Mouse (Mus musculus) heart, embryonic 12.5 days (tissue): ENCODE data around the gene G6pd2. TPM values are rescaled to one million over a fixed set of nuclear protein-coding genes. Genes with fewer than 3 reads are reported as not detected.

Experiments used
- ATAC-seq: fragments of 200-750 bp; cut with Nextera tagmentation; 2 replicates; pipeline ENCODE4 v1.8.0; 2017; ENCODE audit warnings: moderate TSS enrichment, moderate library complexity; ENCODE audit not compliant: insufficient number of reproducible peaks, low FRiP score
- H3K27ac ChIP-seq: fragments of 300-500 bp; sonication (generic); 2 replicates; pipeline ENCODE4 v1.5.1; 2016; ENCODE audit warnings: mild to moderate bottlenecking, moderate library complexity; ENCODE audit not compliant: poor library complexity, severe bottlenecking
- H3K27me3 ChIP-seq: fragments of 300-500 bp; sonication (generic); replicated peaks from 2 replicates; pipeline ENCODE4 v1.6.1; 2016; ENCODE audit warnings: mild to moderate bottlenecking, moderate library complexity
- H3K36me3 ChIP-seq: fragments of 300-500 bp; sonication (generic); 2 replicates; pipeline ENCODE4 v1.6.1; 2016; ENCODE audit warnings: mild to moderate bottlenecking, moderate library complexity
- H3K4me1 ChIP-seq: fragments of 300-500 bp; sonication (generic); replicated peaks from 2 replicates; pipeline ENCODE4 v1.6.1; 2016; ENCODE audit warnings: mild to moderate bottlenecking
- H3K4me2 ChIP-seq: fragments of 300-500 bp; sonication (generic); 2 replicates; pipeline ENCODE4 v1.6.1; 2016; ENCODE audit warnings: mild to moderate bottlenecking, moderate library complexity
- H3K4me3 ChIP-seq: fragments of 300-500 bp; sonication (generic); 2 replicates; pipeline ENCODE4 v1.5.1; 2016; ENCODE audit warnings: mild to moderate bottlenecking
- H3K9ac ChIP-seq: fragments of 300-500 bp; sonication (generic); 2 replicates; pipeline ENCODE4 v1.6.1; 2016; ENCODE audit warnings: mild to moderate bottlenecking, moderate library complexity
- H3K9me3 ChIP-seq: fragments of 300-500 bp; sonication (generic); replicated peaks from 2 replicates; pipeline ENCODE4 v1.6.1; 2016; ENCODE audit warnings: mild to moderate bottlenecking, moderate library complexity
- WGBS: fragments of 180-500 bp; shearing (Covaris S2); methylation state at CpG from one replicate; pipeline ENCODE4 v1.1.7; 2016; 5-methylcytosine and 5-hydroxymethylcytosine counted together
- polyA plus RNA-seq: library from polyadenylated mRNA; unstranded; fragments of >200 nt; fragmentation: Nextera tagmentation; extraction: Ambion mirVana; gene quantifications from 2 replicates; pipeline ENCODE4 v1.2.1, GENCODE M21; 2016

The G6pd2 gene
- not detected in 2 replicates for polyA plus RNA-seq

GRCm38 (mm10) chr5:61808516-61808915 is at the start of gene G6pd2:
G6pd2 (plus strand) TSS chr5:61808816.
- H3K4me3 ChIP-seq = no peak within 1 kb of the TSS
- no peak within 1 kb of the TSS for H3K4me2 ChIP-seq
- H3K27ac ChIP-seq = no peak within 1 kb of the TSS
- no peak within 1 kb of the TSS for H3K9ac ChIP-seq
- no peaks in the 10 kb centered on the region for H3K27me3 ChIP-seq
- ATAC-seq = no peak
- no peaks in the 10 kb centered on the region for H3K36me3 ChIP-seq
- peaks cover 18% of the 10 kb centered on the region for H3K9me3 ChIP-seq
- WGBS = 89% methylated on average over 2 of the region's 2 CpGs
- no peaks in the 10 kb centered on the region for H3K4me1 ChIP-seq

GRCm38 (mm10) chr5:61764214-61764613 is 44.4 kb upstream of the G6pd2 start:
- Histone ChIP-seq H3K27ac (no peak overlapping the region), H3K9ac (no peak overlapping the region), H3K27me3 (no peaks in the 10 kb centered on the region), H3K4me2 (no peak overlapping the region), H3K4me1 (no peaks in the 10 kb centered on the region), H3K36me3 (no peaks in the 10 kb centered on the region), H3K9me3 (peaks cover 5% of the 10 kb centered on the region; the same call in 1 of the 2 replicates), H3K4me3 (no peak overlapping the region)
- no peak for ATAC-seq
- 63% methylated on average over 1 of the region's 1 CpGs for WGBS

- H3K36me3 ChIP-seq = no peaks in the 10 kb centered on the region
- ATAC-seq = no peak
These were observed 24.4 kb downstream of the G6pd2 start for GRCm38 (mm10) chr5:61832935-61833551.

GRCm38 (mm10) chr5:61843891-61844290 is 35.3 kb downstream of the G6pd2 start:
- Histone ChIP-seq H3K9me3 (no peaks in the 10 kb centered on the region), H3K4me3 (no peak overlapping the region), H3K9ac (no peak overlapping the region), H3K36me3 (no peaks in the 10 kb centered on the region), H3K4me1 (no peaks in the 10 kb centered on the region), H3K27me3 (no peaks in the 10 kb centered on the region), H3K4me2 (no peak overlapping the region), H3K27ac (no peak overlapping the region)
- 68% methylated on average over 2 of the region's 2 CpGs for whole genome bisulfite sequencing
- ATAC-seq = no peak

More at GRCm38 (mm10) chr5:61832935-61833551, 24.4 kb downstream of the G6pd2 start:
- Histone ChIP-seq H3K4me3 (no peak overlapping the region), H3K4me2 (no peak overlapping the region), H3K27me3 (no peaks in the 10 kb centered on the region), H3K9ac (no peak overlapping the region), H3K27ac (no peak overlapping the region), H3K9me3 (no peaks in the 10 kb centered on the region), H3K4me1 (no peaks in the 10 kb centered on the region)
